Mouse (Mus musculus) kidney, postnatal 25 days (tissue): ENCODE measurements around the gene Ctsc.
"Not testable (repeated sequence)": the region's sequence is repeated elsewhere in the genome, so short reads cannot be mapped to it uniquely, and the experiment has no call there.

Source experiments
- DNase-seq, 2 experiments: peaks; one replicate each; pipeline ENCODE4 v3.0.0; 2021; ENCODE audit warnings: mixed read lengths in 2 of 2

Gene Ctsc

DNA sequence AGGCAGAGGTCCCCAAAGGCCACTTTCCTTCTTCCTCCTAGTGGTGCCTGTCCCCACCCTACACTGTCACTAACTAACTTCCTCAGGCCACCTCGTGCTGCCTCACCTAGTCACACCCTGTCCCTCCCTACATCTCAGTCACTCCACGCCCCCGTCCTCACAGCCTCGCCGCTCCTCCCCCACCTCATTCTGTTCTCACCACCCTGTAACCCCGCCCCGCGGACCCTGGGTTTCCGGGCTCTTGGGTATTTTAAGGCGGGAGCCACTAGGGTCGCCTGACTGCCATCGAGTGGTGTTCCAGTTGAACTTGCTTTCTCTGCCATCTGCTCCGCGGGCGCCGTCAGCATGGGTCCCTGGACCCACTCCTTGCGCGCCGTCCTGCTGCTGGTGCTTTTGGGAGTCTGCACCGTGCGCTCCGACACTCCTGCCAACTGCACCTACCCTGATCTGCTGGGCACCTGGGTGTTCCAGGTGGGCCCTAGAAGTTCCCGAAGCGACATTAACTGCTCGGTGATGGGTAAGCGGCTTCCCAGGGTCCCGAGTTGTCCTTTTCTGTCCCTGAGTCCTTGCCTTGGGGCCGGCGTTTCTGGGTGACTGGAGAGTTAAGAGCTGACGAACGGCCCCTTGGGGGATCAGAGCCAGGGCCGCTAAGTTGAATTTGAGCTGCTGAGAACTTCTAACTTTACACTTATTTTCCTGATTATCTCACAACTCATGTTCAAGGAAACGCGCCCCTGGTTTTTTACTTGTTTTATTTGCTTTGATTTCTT is at the start of gene Ctsc:
Gene Ctsc (plus strand): TSS at position 228 of the 770 bp plus-strand sequence.
- peak; percentile 73 to 87 for DNase-seq

DNA sequence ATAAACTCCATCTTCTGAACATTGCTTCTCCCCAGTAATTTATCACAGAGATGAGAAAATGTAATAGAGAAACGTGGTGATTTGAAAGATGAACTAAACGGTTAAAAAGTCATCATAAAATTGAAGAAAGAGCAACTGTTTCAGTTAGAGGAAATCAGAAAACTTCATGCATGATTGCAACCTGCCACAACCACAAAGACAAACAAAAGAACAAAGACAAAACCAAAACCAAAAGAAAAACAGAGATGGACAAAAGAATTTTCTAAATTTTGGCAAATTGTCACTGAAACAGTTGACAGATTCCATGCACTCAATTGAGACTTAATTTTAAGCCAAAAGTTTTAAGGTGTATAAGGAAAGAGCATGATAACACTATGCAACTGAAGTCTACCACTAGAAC is 48.8 kb upstream of the Ctsc start:
- no peak for DNase-seq

DNA sequence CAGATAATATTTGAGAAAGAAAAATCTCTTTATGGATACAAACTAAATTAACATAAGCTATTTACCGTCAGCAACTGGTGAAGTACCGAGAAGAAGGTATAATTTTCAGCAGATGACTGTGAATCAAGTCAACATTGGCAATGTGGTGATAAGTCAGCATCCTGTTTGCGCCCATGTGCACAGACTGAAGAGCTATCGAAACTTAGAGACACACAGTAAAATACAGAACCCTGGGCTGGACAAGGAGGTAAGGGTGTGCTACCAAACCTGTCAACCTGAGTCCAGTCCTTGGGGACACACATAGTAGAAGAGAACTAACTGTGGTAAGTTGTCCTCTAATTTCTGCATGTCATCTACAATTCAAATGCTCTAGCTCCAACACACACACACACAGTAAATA is 47.8 kb upstream of the Ctsc start:
- no peak for DNase-seq

DNA sequence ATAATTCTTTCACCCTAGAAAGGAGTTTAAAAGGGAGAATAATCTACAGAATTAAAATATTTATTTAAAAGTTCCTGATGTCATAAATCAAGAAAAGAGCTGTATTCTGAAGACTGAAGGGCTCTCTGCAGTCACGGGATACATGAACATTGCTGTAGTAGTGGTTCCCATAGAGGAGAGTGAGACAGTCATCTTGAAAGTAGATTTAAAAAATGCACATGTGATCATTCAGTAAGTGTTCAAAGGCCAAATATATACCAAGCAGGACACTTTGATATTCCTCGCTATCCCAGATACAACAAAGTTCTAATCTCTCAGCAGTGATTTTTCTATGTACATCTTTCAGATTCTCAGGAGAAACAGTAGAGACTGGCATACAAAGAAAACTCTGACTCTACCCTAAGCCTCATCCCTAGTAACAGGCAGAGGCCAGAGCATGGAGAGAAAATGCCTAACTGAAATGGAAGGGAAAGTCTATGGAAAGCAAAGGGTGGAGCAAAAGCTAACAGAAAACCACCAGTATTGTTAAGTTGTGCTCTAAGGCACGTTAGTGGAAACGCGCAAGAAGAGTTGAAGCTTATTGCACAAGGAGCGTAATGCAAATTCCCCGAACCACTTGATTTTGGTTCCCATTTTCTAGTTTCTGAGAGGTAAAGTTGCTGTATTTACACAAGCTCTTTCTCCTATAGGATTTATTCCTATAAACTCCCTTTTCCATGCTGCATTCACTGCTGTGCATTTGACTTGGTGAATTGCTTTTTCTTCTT is 46.9 kb upstream of the Ctsc start:
- DNase-seq = no peak

DNA sequence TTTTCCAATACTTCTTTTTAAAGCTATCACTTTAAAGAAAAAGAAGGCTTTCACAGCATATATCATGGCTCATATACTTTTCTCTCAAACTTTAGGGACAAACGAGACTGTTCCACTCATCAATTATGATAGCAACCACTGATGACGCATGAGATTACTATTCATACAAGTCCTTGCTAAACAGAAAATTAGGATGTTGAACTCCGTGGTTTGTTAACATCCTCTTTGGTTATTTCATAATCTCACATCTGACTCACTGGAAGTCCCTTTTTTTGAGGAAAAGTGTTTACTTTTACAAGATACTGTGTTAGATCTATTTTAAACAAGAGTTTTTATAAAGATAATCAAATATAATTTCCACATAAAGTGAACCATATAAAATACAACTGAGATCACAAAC is 34.8 kb upstream of the Ctsc start:
- DNase-seq = no peak

DNA sequence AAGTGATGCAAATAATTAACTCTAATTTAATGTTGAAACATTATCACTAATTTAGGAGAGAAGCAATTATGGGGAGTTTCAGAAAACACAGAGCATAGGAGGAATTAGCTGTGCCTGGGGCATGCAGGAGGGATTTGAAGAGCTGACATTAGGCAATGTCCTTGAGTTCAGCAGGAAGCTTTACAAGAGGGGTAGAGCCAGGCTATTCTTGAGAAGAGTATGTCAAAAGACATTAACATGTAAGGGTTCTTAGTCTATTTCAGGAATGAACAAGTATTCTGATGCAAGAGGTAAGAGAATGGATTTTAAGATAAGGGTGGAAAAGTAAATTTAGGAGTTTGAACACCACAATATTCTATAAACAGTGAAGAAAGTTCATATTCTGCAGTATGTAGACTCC is 33.4 kb upstream of the Ctsc start:
- DNase-seq = no peak

DNA sequence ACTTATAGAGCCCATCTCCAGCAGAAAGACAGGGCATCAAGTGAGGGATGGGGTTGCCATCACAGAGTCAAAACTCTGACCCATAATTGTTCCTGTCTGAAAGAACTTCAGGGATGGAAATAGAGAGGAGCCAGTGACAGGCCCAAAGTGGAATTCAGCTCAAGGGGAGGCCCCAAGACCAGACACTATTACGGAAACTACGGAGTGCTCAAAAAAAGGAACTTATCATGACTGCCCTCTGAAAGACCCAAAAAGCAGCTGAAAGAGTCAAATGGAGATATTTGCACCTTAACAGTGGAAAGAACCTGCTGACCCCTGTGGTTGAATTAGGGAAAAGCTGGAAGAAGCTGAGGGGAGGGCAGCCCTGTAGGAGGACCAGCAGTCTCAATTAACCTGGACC is 27.5 kb upstream of the Ctsc start:
- not testable (repeated sequence) for DNase-seq

DNA sequence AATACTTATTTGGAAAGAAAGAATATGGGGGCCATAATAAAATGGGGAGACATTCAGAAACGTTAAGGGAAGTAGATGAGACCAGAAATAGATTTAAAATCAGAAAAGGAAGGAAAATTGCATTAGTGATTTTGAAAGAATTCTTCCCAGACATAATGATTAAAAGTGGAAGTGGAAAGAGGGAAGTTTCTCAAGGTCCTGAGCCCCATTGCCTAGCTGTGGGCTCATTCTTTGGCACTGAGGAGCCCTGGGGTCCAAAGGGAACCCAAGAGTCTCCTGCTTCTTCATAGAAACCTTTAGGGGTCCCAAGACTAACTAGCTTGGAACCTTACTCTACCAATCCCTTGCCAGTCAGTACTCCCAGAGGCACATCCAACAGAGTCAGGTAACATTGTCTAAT is 26.4 kb upstream of the Ctsc start:
- DNase-seq = no peak

DNA sequence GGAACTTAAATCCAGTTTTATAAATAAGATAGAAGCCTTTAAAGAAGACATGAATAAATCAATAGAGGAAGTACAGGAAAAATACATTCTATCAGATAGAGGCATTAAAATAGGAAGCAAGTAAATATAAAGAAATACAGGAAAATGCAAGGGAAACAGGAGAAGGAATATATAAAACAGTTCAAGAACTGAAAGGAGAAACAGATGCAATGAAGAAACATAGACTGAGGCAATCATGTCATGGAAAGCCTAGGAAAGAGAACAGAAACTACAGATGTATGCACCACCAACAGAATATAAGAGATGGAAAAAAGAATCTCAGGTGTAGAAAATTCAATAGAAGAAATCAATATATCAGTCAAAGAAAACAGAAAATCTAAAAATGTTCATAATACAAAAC is 25.8 kb upstream of the Ctsc start:
- no peak for DNase-seq

DNA sequence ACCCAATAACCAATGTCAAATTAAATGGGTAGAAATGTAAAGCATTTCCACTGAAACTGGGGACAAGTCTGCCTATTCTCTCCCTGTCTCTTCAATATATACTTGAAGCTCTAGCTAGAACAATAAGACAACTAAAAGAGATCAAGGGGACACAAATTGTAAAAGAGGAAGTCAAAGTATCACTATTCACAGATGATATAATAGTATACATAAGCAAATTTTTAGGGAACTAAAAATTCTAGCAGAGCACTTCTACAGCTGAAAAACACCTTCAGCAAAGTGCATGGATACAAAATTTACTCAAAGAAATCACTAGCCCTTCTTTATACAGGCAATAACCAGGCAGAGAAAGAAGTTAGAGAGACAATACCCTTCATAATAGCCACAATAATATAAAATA is 23.0 kb upstream of the Ctsc start:
- DNase-seq = no peak

DNA sequence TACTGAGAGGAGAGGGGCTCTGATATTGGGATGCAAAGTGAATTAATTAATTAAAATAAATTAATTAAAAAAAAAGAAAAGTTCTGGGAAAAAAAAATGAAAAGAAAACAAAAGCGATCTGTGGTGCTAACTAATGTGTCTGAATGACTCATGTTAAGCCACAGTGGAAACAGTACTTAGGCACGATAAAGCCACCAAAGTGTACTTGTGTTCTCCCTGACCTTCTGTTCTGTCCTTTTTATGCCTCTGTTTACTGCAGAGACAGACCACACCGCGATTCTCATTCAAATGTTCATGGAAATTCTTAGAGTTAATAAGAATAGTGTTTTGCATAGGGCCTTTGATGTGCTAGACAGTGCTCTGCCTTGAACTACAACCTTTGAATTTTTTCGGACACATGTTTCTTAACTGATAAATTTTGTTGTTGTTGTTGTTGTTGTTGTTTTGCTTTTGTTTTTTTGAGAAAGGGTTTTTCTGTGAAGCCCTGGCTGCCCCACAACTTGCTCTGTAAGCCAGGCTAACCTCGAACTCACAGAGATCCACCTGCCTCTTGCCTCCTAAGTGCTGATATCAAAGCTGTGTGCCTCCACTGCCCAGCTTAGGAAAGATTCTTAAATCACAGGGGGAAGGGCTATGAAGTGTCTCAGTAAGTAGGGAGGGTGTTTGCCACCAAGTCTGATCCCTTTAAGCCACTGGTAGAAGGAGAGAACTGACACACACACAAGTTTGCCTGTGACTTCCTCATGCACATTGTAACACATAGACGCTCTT is 18.5 kb upstream of the Ctsc start:
- no peak for DNase-seq

DNA sequence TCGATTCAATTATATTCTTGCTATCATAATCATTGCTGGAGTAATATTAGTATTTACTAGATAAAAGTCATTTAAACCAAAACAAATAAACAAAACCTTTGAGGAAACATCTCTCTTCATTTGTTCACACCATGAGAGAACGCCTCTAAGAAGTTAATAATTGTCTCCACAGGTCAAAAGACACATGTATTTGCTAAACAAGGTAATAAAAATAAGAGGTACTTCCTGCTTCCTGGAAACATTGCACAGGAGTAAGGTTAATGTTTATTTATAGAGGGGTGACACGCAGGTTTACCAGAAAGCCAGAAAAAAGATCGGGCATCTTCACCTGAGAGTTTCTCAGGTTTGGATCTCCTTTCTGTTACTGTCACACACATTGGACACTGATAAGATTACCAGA is 16.1 kb upstream of the Ctsc start:
- no peak for DNase-seq

DNA sequence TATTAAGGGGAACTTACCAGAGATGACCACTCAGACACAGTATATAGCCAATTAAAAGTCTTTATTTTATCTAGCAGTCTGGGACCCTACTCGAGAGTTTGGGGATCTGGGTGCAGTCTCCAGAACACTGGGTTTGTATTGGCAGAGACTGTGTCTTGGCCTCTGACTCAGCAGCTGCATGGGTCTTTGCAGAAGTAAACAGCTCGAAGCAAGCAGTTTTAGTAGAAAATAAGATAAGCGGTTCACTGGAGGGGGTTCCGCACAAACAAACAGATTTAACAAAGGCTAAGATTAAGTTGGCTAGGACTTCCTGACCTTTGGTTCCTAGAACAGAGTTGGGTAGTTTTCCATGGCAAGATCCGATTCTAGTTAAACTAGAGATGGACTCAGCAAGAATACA is 13.0 kb upstream of the Ctsc start:
- no peak for DNase-seq

DNA sequence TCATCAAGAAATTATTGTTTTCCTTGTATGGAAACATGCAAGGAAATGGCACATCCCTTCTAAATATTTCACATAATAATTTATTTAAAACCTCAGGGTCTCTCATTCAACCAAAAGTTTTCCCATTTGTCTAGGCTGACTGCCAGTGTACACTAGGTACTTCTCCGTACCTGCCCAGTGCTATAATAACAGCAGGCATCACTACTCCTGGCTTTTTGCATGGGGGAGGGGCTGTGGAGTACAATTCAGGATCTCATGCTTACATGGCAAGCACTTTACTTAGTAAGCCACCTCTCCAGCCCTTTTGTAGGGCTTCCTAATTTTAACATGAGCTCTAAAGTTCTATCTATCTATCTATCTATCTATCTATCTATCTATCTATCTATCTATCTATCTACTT is 8.0 kb upstream of the Ctsc start:
- no peak for DNase-seq

DNA sequence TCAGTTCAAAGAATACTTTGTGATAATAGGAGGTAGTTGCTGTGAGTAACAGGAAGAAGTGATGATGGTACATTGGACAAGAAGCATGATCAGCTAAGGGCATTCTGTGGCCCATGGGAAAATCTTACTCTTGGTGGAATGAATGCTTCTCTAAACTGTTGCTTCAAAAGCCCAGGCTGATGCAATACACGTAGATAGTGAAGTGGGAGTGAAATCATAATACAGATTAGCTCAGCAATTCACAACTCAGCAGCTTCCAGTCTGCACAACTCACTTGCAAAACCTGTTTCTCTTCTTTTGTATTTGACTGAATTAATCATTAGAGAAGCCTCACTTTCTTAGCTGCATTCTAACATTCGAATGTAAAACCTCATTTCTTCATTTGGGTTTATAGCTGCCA is 6.4 kb upstream of the Ctsc start:
- DNase-seq = no peak

DNA sequence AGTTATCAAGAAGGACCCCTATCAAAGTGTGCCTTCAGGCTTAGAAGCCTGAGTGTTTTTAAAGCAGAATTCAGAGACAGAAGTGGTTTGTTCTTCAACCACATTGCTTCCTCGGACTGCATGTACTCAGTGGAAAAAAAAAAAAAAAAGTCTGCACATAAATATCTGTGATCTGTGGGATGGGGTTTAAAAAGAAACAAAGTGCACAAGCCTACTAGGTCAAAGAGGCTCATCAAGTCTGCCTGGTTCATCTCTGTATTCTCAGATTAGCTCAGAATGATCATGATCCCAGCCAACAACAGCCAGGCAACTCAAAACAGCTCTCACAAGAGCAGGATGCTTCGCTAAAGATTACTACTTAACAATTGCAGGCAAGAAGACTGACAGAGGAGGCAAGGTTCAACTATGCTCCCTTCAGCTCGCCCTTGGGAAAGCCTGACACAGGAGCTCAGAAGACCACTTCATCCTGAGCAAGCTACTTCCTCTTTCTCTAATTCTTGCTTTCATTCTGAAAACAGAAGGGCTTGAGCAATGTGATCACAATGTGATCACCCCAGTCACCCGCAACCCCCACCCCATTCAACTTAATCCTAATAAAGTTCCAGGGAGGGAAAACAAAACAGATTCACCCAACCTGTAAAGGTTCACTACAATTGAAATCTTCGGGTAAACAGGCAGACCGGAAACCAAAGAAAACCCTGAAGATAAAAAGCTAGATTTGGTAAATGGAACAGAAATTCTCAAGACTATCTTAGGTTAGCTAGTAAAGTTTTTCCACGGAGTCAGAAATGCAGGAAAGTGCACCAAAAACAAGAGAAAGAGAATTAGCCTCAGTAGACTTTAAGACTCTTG is 745 bp upstream of the Ctsc start:
- no peak for DNase-seq

DNA sequence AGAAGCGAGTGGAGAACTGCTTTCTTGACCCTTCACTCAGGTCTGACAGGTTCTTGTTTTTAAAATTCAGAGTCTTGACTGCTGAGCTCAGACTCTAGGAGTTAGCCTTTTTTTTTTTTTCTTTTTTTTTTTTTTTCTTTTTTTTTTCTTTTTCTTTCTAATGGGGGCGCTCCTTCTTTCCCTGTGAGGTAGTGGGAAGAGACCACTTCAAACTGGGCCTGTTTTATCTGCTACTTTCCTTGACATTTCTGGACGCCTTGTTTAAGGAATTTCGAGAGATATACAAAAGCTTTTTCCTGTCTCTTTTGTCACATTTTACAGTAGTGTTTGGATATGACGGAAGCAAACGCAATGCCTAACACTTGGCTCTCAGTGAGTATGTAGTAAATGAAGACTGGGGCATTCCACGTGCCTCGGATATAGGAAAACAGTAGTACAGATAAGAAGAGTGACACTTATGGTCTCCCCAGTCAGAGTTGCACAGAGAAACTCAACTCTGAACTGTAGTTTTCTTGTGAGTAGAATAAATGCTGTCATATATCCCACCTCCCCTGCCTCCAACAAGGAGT is 827 bp downstream of the Ctsc start:
- DNase-seq = no peak

DNA sequence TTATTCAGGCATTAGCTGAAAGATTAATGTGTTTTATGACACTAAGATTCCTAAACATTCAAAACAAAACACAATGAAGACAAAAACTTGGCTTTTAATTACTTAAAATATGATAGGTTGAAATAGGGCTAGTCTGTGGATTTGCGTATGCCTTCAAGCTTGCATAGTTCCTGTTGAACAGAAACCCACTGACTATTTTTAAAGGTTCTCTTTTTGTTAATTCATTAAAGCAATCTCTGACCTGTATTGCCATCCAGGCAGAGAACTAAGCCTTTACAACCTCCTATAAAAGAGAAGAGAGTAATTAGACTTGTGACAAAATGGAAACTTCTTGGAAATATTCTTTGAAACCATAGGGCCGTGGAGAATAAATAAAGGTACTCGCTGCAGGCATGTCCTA is 7.4 kb downstream of the Ctsc start:
- no peak for DNase-seq

DNA sequence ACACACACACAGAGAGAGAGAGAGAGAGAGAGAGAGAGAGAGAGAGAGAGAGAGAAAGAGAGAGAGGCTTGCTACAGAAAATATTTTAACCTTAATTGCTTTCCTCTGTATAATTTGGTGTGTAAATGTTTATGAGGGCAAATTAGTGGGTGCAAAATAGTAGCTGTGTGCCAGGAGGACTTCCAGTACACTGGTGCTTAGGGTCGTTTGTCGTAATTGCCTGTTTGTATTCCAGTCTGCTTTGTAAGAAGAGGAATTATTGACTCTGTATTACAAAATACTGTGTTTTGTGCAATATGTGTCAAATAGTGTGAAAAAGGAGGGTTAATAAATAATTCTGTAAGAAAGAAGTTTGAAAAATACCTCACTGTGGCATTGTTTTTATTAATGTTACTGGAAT is 13.2 kb downstream of the Ctsc start:
- DNase-seq = no peak

DNA sequence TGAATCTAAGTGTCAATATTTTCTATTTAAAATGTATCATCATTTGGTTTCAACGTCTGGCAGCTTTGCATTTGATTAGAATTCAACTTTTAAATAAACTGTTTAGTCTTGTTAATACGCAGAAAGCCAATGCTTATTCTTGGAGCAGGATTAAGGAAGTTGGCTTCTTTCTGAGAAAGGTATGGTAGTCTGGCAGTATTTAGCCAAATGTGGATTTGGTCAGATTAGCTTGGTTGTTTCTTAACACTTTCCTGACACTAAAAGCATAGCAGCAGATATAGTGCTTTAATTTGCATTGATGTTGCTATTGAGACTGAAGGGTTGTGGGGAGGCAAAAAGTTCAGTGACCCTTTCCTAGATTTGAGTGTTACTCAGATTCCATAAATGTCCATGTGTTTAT is 14.2 kb downstream of the Ctsc start:
- DNase-seq = no peak

DNA sequence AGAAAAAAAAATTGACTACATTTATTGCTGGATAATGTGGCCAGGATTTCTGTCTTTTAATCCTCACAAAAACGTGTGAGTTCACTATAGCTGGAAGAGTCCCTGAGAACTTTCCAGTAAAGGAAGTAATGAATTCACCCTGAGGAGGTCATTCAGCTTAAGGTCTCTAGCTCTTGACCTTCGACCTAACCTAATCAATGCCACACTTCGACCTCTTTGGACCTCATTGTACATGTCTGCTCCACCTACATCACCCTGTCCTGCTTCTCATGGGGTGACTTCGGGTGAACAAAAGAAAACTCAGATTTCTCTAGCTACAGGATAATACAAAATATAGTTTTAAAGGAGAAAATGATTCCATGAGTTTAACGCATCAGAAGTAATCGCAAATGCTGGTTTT is 16.0 kb downstream of the Ctsc start:
- no peak for DNase-seq

DNA sequence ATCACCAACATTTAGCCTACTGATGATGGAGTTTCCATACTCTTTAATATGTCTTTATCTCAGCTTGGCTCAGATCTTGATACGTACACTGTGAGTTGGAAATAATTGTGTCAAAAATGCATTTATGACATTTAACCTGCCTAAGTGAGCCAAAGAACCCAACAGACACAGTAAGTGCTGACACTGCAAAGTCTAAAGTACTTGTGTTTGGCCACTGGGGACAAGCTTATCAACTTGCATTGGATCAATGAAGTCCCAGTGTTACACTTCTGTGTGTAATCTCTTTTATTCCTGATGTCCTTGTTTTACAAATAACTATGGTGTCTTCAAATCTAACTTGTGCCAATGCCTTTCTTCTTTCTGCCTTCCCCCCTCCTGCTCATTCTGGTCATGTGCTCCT is 18.1 kb downstream of the Ctsc start:
- no peak for DNase-seq

DNA sequence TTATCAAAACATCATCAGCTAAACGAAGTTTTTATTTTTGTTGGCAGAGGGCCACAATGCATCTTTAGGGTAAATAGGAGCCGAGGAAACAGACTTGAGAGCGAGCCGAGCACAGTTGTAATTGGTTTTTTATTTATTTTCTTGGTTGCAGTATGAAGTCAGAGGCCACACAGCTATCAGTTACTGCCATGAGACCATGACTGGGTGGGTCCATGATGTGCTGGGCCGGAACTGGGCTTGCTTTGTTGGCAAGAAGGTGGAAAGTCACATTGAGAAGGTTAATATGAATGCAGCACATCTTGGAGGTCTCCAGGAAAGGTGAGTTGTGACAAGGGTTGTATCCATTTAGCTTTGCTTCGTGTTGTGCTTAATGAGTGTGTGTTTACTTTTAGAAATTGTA is 19.0 kb downstream of the Ctsc start:
- no peak for DNase-seq
